ENCODE assay signal across 19 mouse cellular contexts in genomic region chr6:18421561-18421960, GRCm38 (mm10).
DNase-seq lines count a peak whose midpoint lies in the region; ATAC-seq and TF ChIP-seq lines count a peak whose summit lies in the region.
"Had no signal": no experiment of that assay in that cellular context is flagged by ENCODE, and none has a peak within 500 bp of the region (broad histone marks: within the 10 kb centered on the region; RNA-seq: fewer than 3 reads in every experiment).

No protein-coding gene starts in this region.

- no peak overlapping the region for H3K4me3 ChIP-seq in intestine, embryonic 16.5 days (ENCODE audit: low read length)
- H3K4me3 ChIP-seq in intestine, embryonic 15.5 days (replicated peaks): no peak overlapping the region
- no peak overlapping the region for H3K4me3 ChIP-seq in midbrain, embryonic 11.5 days (ENCODE audit: low read depth, low read length)
- H3K4me3 ChIP-seq in midbrain, postnatal 0 days (ENCODE audit: low read depth, low read length): no peak overlapping the region
- no peak overlapping the region for H3K4me3 ChIP-seq in intestine, postnatal 0 days (ENCODE audit: low read depth, low read length)
- H3K4me3 ChIP-seq: embryonic facial prominence, embryonic 13.5 days; forebrain, embryonic 12.5 days; hindbrain, embryonic 12.5 days had no signal

- H3K9ac ChIP-seq in intestine, embryonic 16.5 days (ENCODE audit: low read depth, low read length): no peak overlapping the region
- no peak overlapping the region for H3K9ac ChIP-seq in intestine, embryonic 15.5 days
- H3K9ac ChIP-seq in midbrain, embryonic 11.5 days (ENCODE audit: low read length): no peak overlapping the region
- no peak overlapping the region for H3K9ac ChIP-seq in midbrain, postnatal 0 days (replicated peaks; ENCODE audit: low read length, poor library complexity, severe bottlenecking)
- H3K9ac ChIP-seq in intestine, postnatal 0 days (ENCODE audit: low read depth, low read length): no peak overlapping the region
- H3K9ac ChIP-seq: embryonic facial prominence, embryonic 13.5 days; forebrain, embryonic 12.5 days; hindbrain, embryonic 12.5 days had no signal

- DNase-seq in midbrain, embryonic 11.5 days (ENCODE audit: low spot score, missing footprints): peak; percentile 70
- DNase-seq in midbrain, postnatal 0 days (ENCODE audit: low spot score): no peak
- no peak for DNase-seq in frontal cortex, postnatal 36 days (ENCODE audit: low spot score in 2 of 2)
- DNase-seq in urinary bladder, adult 2 months (ENCODE audit: low spot score): no peak
- DNase-seq: adrenal gland, postnatal 14 days; cerebellum, adult 18-20 months; cerebellum, adult 9-11 months; cerebellum, postnatal 36 days; gastrocnemius, postnatal 36 days; heart, adult 11 months; heart, postnatal 10 days; heart, postnatal 4 days had no signal

- H3K27ac ChIP-seq in intestine, embryonic 16.5 days (ENCODE audit: low read length): no peak overlapping the region
- no peak overlapping the region for H3K27ac ChIP-seq in intestine, embryonic 15.5 days
- H3K27ac ChIP-seq in midbrain, embryonic 11.5 days (ENCODE audit: low read depth, low read length): no peak overlapping the region
- no peak overlapping the region for H3K27ac ChIP-seq in midbrain, postnatal 0 days (ENCODE audit: low read depth, low read length)
- H3K27ac ChIP-seq in intestine, postnatal 0 days (ENCODE audit: low read depth, low read length): no peak overlapping the region
- H3K27ac ChIP-seq: embryonic facial prominence, embryonic 13.5 days; forebrain, embryonic 12.5 days; hindbrain, embryonic 12.5 days had no signal

- no peaks in the 10 kb centered on the region; the same call in 1 of the 2 replicates for H3K36me3 ChIP-seq in intestine, embryonic 16.5 days (ENCODE audit: control insufficient read depth, insufficient read depth, low read length)
- no peaks in the 10 kb centered on the region for H3K36me3 ChIP-seq in intestine, embryonic 15.5 days
- no peaks in the 10 kb centered on the region for H3K36me3 ChIP-seq in midbrain, embryonic 11.5 days (ENCODE audit: control insufficient read depth, insufficient read depth, low read length)
- H3K36me3 ChIP-seq in midbrain, postnatal 0 days (ENCODE audit: insufficient read depth, low read length): peaks cover 10% of the 10 kb centered on the region; the same call in 1 of the 2 replicates
- H3K36me3 ChIP-seq in intestine, postnatal 0 days (ENCODE audit: control insufficient read depth, insufficient read depth): no peaks in the 10 kb centered on the region
- H3K36me3 ChIP-seq: embryonic facial prominence, embryonic 13.5 days had no signal

- no peaks in the 10 kb centered on the region for H3K27me3 ChIP-seq in intestine, embryonic 16.5 days (replicated peaks; ENCODE audit: control insufficient read depth, insufficient read depth, low read length)
- H3K27me3 ChIP-seq in intestine, embryonic 15.5 days (replicated peaks): no peaks in the 10 kb centered on the region
- H3K27me3 ChIP-seq in midbrain, embryonic 11.5 days (ENCODE audit: control insufficient read depth, insufficient read depth, low read length): no peaks in the 10 kb centered on the region
- no peaks in the 10 kb centered on the region for H3K27me3 ChIP-seq in midbrain, postnatal 0 days (ENCODE audit: insufficient read depth, low read length)
- H3K27me3 ChIP-seq in intestine, postnatal 0 days (replicated peaks; ENCODE audit: control insufficient read depth, insufficient read depth, low read length): no peaks in the 10 kb centered on the region
- H3K27me3 ChIP-seq: embryonic facial prominence, embryonic 13.5 days; forebrain, embryonic 12.5 days; hindbrain, embryonic 12.5 days had no signal

- H3K4me1 ChIP-seq in intestine, embryonic 16.5 days (ENCODE audit: control insufficient read depth, insufficient read depth, low read length): no peaks in the 10 kb centered on the region
- H3K4me1 ChIP-seq in intestine, embryonic 15.5 days (replicated peaks): no peaks in the 10 kb centered on the region
- no peaks in the 10 kb centered on the region for H3K4me1 ChIP-seq in midbrain, embryonic 11.5 days (ENCODE audit: control insufficient read depth, insufficient read depth, low read length)
- H3K4me1 ChIP-seq in midbrain, postnatal 0 days (ENCODE audit: insufficient read depth, low read length): no peaks in the 10 kb centered on the region
- no peaks in the 10 kb centered on the region for H3K4me1 ChIP-seq in intestine, postnatal 0 days (replicated peaks; ENCODE audit: control insufficient read depth, insufficient read depth, low read length)
- H3K4me1 ChIP-seq: embryonic facial prominence, embryonic 13.5 days had no signal

- H3K9me3 ChIP-seq in intestine, embryonic 16.5 days (ENCODE audit: control insufficient read depth, low read length): no peaks in the 10 kb centered on the region
- no peaks in the 10 kb centered on the region for H3K9me3 ChIP-seq in intestine, embryonic 15.5 days
- no peaks in the 10 kb centered on the region for H3K9me3 ChIP-seq in midbrain, embryonic 11.5 days (ENCODE audit: control insufficient read depth, low read length)
- H3K9me3 ChIP-seq in midbrain, postnatal 0 days (ENCODE audit: low read length): no peaks in the 10 kb centered on the region
- H3K9me3 ChIP-seq in intestine, postnatal 0 days (ENCODE audit: control insufficient read depth): no peaks in the 10 kb centered on the region
- H3K9me3 ChIP-seq: embryonic facial prominence, embryonic 13.5 days; forebrain, embryonic 12.5 days; hindbrain, embryonic 12.5 days had no signal

- ATAC-seq in intestine, embryonic 16.5 days: peak; percentile 69
- ATAC-seq in intestine, embryonic 15.5 days: no peak; the same call in 1 of the 2 replicates
- no peak for ATAC-seq in midbrain, embryonic 11.5 days (ENCODE audit: low FRiP score)
- no peak for ATAC-seq in midbrain, postnatal 0 days (ENCODE audit: low FRiP score)
- ATAC-seq in intestine, postnatal 0 days: 0 out of 2 replicates have a peak, but pooled peaks have one; percentile 49
- ATAC-seq: hindbrain, embryonic 16.5 days had no signal

- TF ChIP-seq CTCF in midbrain, postnatal 0 days (IDR thresholded peaks at IDR 0.05): no peak
- TF ChIP-seq CTCF in intestine, postnatal 0 days (IDR thresholded peaks at IDR 0.05; ENCODE audit: low read depth): no peak; the same call in 1 of the 2 replicates

- no peak overlapping the region for H3K4me2 ChIP-seq in intestine, embryonic 16.5 days (ENCODE audit: low read depth, low read length)
- H3K4me2 ChIP-seq in intestine, embryonic 15.5 days (replicated peaks): no peak overlapping the region
- H3K4me2 ChIP-seq in midbrain, embryonic 11.5 days: no peak overlapping the region
- no peak overlapping the region for H3K4me2 ChIP-seq in midbrain, postnatal 0 days (ENCODE audit: low read depth, low read length, poor library complexity, severe bottlenecking)
- no peak overlapping the region for H3K4me2 ChIP-seq in intestine, postnatal 0 days (replicated peaks; ENCODE audit: low read depth)
- H3K4me2 ChIP-seq: embryonic facial prominence, embryonic 13.5 days; forebrain, embryonic 12.5 days; hindbrain, embryonic 12.5 days had no signal

- WGBS in intestine, embryonic 16.5 days: 71% methylated on average over 2 of the region's 2 CpGs
- 77% methylated on average over 2 of the region's 2 CpGs for WGBS in intestine, embryonic 15.5 days
- WGBS in midbrain, embryonic 11.5 days: 51% methylated on average over 2 of the region's 2 CpGs
- WGBS in midbrain, postnatal 0 days: 67% methylated on average over 2 of the region's 2 CpGs
- WGBS in intestine, postnatal 0 days: 57% methylated on average over 2 of the region's 2 CpGs

Comparison
In these comparisons a context has a peak if more than half of its experiments do, and no peak if none do; other contexts are left out.
1. ATAC-seq: peak in intestine, embryonic 16.5 days (single experiment) and intestine, postnatal 0 days (single experiment); none in intestine, embryonic 15.5 days (single experiment), midbrain, embryonic 11.5 days (single experiment) and midbrain, postnatal 0 days (single experiment).